Mouse (Mus musculus) midbrain, postnatal 0 days (tissue): ENCODE measurements around the gene H2-T24. TPM values are rescaled to one million over a fixed set of nuclear protein-coding genes. Genes with fewer than 3 reads are reported as not detected.
"Not testable (repeated sequence)": the region's sequence is repeated elsewhere in the genome, so short reads cannot be mapped to it uniquely, and the experiment has no call there.

Experiments used
- ATAC-seq: fragments of 200-750 bp; cut with Nextera tagmentation; 2 replicates; pipeline ENCODE4 v1.8.0; 2017; ENCODE audit warnings: moderate number of reproducible peaks, mild to moderate bottlenecking, moderate TSS enrichment, moderate library complexity; ENCODE audit not compliant: low FRiP score
- DNase-seq: peaks from one replicate; pipeline ENCODE4 v3.0.0-alpha.2; 2015; ENCODE audit warnings: low spot score
- H3K27ac ChIP-seq: fragments of 300-500 bp; sonication (generic); 2 replicates; pipeline ENCODE4 v1.5.1; 2014; ENCODE audit warnings: low read depth, mild to moderate bottlenecking, low read length, mixed read lengths
- H3K27me3 ChIP-seq: fragments of 300-500 bp; sonication (generic); 2 replicates; pipeline ENCODE4 v1.6.1; 2014; ENCODE audit warnings: low read length, control low read depth, mixed read lengths; ENCODE audit not compliant: insufficient read depth
- H3K36me3 ChIP-seq: fragments of 300-500 bp; sonication (generic); 2 replicates; pipeline ENCODE4 v1.6.1; 2014; ENCODE audit warnings: low read length, control low read depth, mixed read lengths; ENCODE audit not compliant: insufficient read depth
- H3K4me1 ChIP-seq: fragments of 300-500 bp; sonication (generic); 2 replicates; pipeline ENCODE4 v1.6.1; 2014; ENCODE audit warnings: mild to moderate bottlenecking, control low read depth, antibody characterized with exemption, low read length, mixed read lengths; ENCODE audit not compliant: insufficient read depth
- H3K4me2 ChIP-seq: fragments of 300-500 bp; sonication (generic); 2 replicates; pipeline ENCODE4 v1.6.1; 2014; ENCODE audit warnings: low read depth, mild to moderate bottlenecking, low read length, mixed read lengths; ENCODE audit not compliant: poor library complexity, severe bottlenecking
- H3K4me3 ChIP-seq: fragments of 300-500 bp; sonication (generic); 2 replicates; pipeline ENCODE4 v1.5.1; 2014; ENCODE audit warnings: low read depth, mild to moderate bottlenecking, low read length, moderate library complexity
- H3K9ac ChIP-seq: fragments of 300-500 bp; sonication (generic); replicated peaks from 2 replicates; pipeline ENCODE4 v1.6.1; 2014; ENCODE audit warnings: mild to moderate bottlenecking, low read length, moderate library complexity, mixed read lengths; ENCODE audit not compliant: poor library complexity, severe bottlenecking
- H3K9me3 ChIP-seq: fragments of 300-500 bp; sonication (generic); 2 replicates; pipeline ENCODE4 v1.6.1; 2016; ENCODE audit warnings: low read length, control low read depth
- CTCF ChIP-seq: IDR thresholded peaks from 2 replicates; pipeline ENCODE4 v1.5.1; 2016; ENCODE audit warnings: antibody characterized with exemption, mild to moderate bottlenecking
- WGBS: fragments of 180-500 bp; shearing (Covaris S2); extraction: QIAGEN DNeasy Blood & Tissue Kit; methylation state at CpG from one replicate; pipeline ENCODE4 v1.1.7; 2014; 5-methylcytosine and 5-hydroxymethylcytosine counted together
- polyA plus RNA-seq: library from polyadenylated mRNA; unstranded; fragments of >200 nt; fragmentation: Nextera tagmentation; extraction: Ambion mirVana; gene quantifications from 2 replicates; pipeline ENCODE4 v1.2.1, GENCODE M21; 2015
- total RNA-seq: library from RNA; depleted of rRNA; stranded (reverse); fragments of >200 nt; gene quantifications from 2 replicates; pipeline ENCODE4 v1.2.3, GENCODE M21; 2014

The H2-T24 gene
- total and polyA plus RNA-seq, 2 experiments from 2014 or later, result 0.16 to 7.2 TPM

- Histone ChIP-seq H3K4me2 (no peak overlapping the region), H3K4me1 (no peaks in the 10 kb centered on the region), H3K27me3 (no peaks in the 10 kb centered on the region), H3K36me3 (no peaks in the 10 kb centered on the region), H3K27ac (no peak overlapping the region), H3K9ac (no peak overlapping the region), H3K4me3 (no peak overlapping the region), H3K9me3 (no peaks in the 10 kb centered on the region)
- no peak for DNase-seq
- no peak for TF ChIP-seq CTCF
- ATAC-seq, result no peak
- 94% methylated on average over 9 of the region's 9 CpGs for WGBS
Observed at GRCm38 (mm10) chr17:36022098-36022497, 1.7 kb upstream of the H2-T24 start.

GRCm38 (mm10) chr17:36021309-36021708 is 949 bp upstream of the H2-T24 start:
- DNase-seq, result no peak
- H3K9me3 ChIP-seq, result no peaks in the 10 kb centered on the region
- no peak overlapping the region for H3K4me3 ChIP-seq
- TF ChIP-seq CTCF, result no peak
- no peak for ATAC-seq
- no peaks in the 10 kb centered on the region for H3K27me3 ChIP-seq
- WGBS, result 88% methylated on average over 1 of the region's 1 CpGs
- H3K4me1 ChIP-seq, result no peaks in the 10 kb centered on the region
- H3K27ac ChIP-seq, result no peak overlapping the region
- no peak overlapping the region for H3K4me2 ChIP-seq
- H3K9ac ChIP-seq, result no peak overlapping the region
- no peaks in the 10 kb centered on the region for H3K36me3 ChIP-seq

GRCm38 (mm10) chr17:36019519-36019918 is 841 bp downstream of the H2-T24 start:
- Histone ChIP-seq H3K27me3 (no peaks in the 10 kb centered on the region), H3K36me3 (peaks cover 11% of the 10 kb centered on the region), H3K9me3 (no peaks in the 10 kb centered on the region), H3K9ac (no peak overlapping the region), H3K4me1 (no peaks in the 10 kb centered on the region), H3K4me2 (no peak overlapping the region), H3K4me3 (no peak overlapping the region), H3K27ac (no peak overlapping the region)
- no peak for ATAC-seq
- DNase-seq, result no peak
- no peak for TF ChIP-seq CTCF
- 66% methylated on average over 3 of the region's 3 CpGs for WGBS

GRCm38 (mm10) chr17:36018979-36019378 is 1.4 kb downstream of the H2-T24 start:
- 68% methylated on average over 2 of the region's 2 CpGs for WGBS
- Histone ChIP-seq H3K36me3 (peaks cover 14% of the 10 kb centered on the region), H3K4me1 (no peaks in the 10 kb centered on the region), H3K27me3 (no peaks in the 10 kb centered on the region), H3K9ac (no peak overlapping the region), H3K4me3 (no peak overlapping the region), H3K9me3 (no peaks in the 10 kb centered on the region), H3K27ac (no peak overlapping the region), H3K4me2 (no peak overlapping the region)
- TF ChIP-seq CTCF, result no peak
- DNase-seq, result no peak
- no peak for ATAC-seq

GRCm38 (mm10) chr17:36017046-36017445 is 3.3 kb downstream of the H2-T24 start:
- no peaks in the 10 kb centered on the region for H3K27me3 ChIP-seq
- ATAC-seq (no peak), DNase-seq (no peak)
- 92% methylated on average over 5 of the region's 5 CpGs for WGBS
- no peak overlapping the region for H3K9ac ChIP-seq
- H3K4me2 ChIP-seq, result no peak overlapping the region
- H3K27ac ChIP-seq, result no peak overlapping the region
- H3K36me3 ChIP-seq, result peaks cover 14% of the 10 kb centered on the region
- TF ChIP-seq CTCF, result no peak
- H3K4me3 ChIP-seq, result no peak overlapping the region
- H3K9me3 ChIP-seq, result no peaks in the 10 kb centered on the region
- no peaks in the 10 kb centered on the region for H3K4me1 ChIP-seq

- Histone ChIP-seq H3K4me2 (no peak overlapping the region), H3K9me3 (no peaks in the 10 kb centered on the region), H3K4me3 (no peak overlapping the region), H3K36me3 (peaks cover 14% of the 10 kb centered on the region), H3K27ac (no peak overlapping the region), H3K9ac (no peak overlapping the region), H3K27me3 (no peaks in the 10 kb centered on the region), H3K4me1 (no peaks in the 10 kb centered on the region)
- TF ChIP-seq CTCF, result no peak
- DNase-seq, result no peak
- 95% methylated on average over 5 of the region's 5 CpGs for WGBS
- ATAC-seq, result no peak
Observed at GRCm38 (mm10) chr17:36014977-36015376, 5.4 kb downstream of the H2-T24 start.

GRCm38 (mm10) chr17:36004409-36004808 is 16.0 kb downstream of the H2-T24 start:
- H3K36me3 ChIP-seq, H3K27ac ChIP-seq, H3K4me3 ChIP-seq, H3K9ac ChIP-seq, H3K27me3 ChIP-seq, H3K4me1 ChIP-seq, ATAC-seq, DNase-seq, H3K9me3 ChIP-seq, H3K4me2 ChIP-seq: not testable (repeated sequence)
- whole genome bisulfite sequencing, result 91% methylated on average over 7 of the region's 7 CpGs
